Mouse (Mus musculus): ENCODE data around the gene Polr2e.

The Polr2e gene

GRCm38 (mm10) chr10:80039559-80039979 lies at the start of gene Polr2e:
Polr2e (minus strand) TSS chr10:80039795.
- in situ Hi-C loops (cut with MboI, MseI): no loop called here

DNA sequence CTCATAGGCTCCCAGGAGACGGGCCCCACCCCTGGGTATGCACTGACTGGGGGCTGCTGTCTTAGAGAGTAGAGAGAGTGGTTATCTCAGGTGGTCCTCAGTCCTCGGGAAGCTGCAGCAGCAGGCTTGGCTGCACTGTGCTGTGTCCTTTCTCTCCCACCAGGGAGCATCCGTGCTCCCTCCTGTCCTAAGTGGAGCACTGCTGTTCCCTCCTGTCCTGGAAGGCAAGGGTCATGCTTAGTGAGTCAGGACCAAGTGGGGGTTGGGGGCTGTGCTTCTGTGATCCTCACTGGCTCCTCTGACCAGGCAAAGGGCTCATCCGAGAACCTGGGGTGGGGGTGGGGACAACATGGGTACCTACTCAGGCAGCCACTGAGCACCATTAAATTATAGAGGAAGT lies 49.6 kb upstream of the Polr2e start:
- in situ Hi-C loops (cut with MboI, MseI): no loop called here

- in situ Hi-C loops (cut with MboI, MseI): no loop called here
Observed at GRCm38 (mm10) chr10:80087483-80087882, 47.9 kb upstream of the Polr2e start.

- in situ Hi-C loops (cut with MboI, MseI): no loop called here
Observed at GRCm38 (mm10) chr10:80086847-80087246, 47.3 kb upstream of the Polr2e start.

GRCm38 (mm10) chr10:80084817-80085487 lies 45.4 kb upstream of the Polr2e start:
- in situ Hi-C loops (cut with MboI, MseI): no loop called here

GRCm38 (mm10) chr10:80081075-80081474 lies 41.5 kb upstream of the Polr2e start:
- in situ Hi-C loops (cut with MboI, MseI): no loop called here

GRCm38 (mm10) chr10:80080396-80081070 lies 40.9 kb upstream of the Polr2e start:
- in situ Hi-C loops (cut with MboI, MseI): no loop called here

DNA sequence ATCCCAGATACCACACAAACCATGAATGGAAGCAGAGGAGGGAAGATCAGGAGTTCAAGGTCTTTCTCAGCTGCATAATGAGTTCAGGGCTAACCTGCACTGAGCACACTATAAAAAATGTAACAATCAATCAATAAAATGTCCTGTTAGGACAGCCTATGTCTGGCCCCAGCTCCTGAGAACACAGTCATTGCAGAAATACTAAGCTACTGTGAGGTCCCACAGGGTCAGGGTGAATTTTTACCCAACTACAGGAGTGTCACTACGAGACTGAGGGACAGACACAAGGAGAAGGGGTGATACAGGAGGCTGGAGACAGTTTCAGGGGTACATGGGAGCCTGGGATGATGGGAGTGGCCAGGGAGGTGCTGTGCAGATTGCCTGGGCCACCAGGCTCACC lies 38.8 kb upstream of the Polr2e start:
- in situ Hi-C loops (cut with MboI, MseI): no loop called here

DNA sequence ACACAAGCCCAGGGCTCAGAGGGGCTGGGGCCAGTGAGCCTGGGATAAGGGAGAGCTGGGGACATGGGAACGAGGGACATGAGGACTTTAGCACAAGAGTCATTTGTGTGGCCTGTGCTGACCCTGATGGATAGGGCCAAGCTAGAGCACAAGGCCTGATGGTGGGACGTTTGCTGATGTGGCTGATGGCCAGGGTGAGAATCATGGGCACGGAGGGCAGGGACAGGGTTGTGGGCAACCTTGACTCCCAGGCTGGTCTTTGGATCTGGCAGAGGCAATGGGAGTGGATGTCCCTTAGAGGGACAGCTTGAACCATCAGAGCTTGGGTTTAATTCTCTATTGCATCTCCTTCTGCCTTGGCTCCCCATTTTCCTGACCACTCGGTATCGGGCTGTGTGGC lies 37.7 kb upstream of the Polr2e start:
- in situ Hi-C loops (cut with MboI, MseI): no loop called here

DNA sequence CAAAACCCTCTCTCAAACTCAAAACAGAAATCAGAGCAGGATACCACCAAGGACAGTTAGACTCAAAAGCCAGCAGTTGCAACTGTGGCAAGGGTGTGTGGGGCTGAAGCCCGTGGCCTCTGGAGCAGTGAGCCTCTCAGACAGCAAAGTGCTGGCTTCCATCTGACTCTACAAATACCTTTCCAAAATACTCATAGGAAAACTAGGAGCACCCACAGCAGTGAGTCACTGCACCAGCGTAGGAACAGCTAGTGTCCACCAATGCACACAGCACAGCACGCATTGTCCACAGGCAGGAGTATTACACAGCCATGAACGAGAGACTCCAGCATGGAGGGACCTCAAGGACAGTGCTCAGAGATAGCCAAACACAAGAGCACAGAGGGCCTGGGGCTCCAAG lies 36.8 kb upstream of the Polr2e start:
- in situ Hi-C loops (cut with MboI, MseI): no loop called here

DNA sequence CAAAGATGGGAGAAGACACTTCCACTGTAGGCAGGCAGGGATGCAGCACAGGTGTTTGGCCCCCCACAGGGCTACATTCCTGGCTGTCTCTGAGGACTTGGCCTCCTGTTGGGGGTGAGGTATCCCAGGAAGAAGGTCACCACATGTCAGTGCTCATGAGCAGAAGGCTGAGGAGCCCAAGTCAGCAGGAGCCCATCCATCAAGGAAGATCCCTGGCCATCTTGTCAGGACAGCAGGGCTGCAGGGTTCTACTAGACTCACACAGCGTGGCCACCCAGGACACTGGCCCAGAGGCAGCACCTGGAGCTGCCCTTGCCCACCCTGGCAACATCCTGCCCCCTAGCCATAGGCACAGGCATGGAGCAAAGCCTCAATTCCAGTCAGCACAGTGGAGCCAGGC lies 36.3 kb upstream of the Polr2e start:
- in situ Hi-C loops (cut with MboI, MseI): no loop called here

- in situ Hi-C loops (cut with MboI, MseI): no loop called here
Observed at GRCm38 (mm10) chr10:80074813-80075601, 35.4 kb upstream of the Polr2e start.

- in situ Hi-C loops (cut with MboI, MseI): no loop called here
Observed at GRCm38 (mm10) chr10:80072623-80073489, 33.3 kb upstream of the Polr2e start.

GRCm38 (mm10) chr10:80071516-80071900 lies 31.9 kb upstream of the Polr2e start:
- in situ Hi-C loops (cut with MboI, MseI): no loop called here

DNA sequence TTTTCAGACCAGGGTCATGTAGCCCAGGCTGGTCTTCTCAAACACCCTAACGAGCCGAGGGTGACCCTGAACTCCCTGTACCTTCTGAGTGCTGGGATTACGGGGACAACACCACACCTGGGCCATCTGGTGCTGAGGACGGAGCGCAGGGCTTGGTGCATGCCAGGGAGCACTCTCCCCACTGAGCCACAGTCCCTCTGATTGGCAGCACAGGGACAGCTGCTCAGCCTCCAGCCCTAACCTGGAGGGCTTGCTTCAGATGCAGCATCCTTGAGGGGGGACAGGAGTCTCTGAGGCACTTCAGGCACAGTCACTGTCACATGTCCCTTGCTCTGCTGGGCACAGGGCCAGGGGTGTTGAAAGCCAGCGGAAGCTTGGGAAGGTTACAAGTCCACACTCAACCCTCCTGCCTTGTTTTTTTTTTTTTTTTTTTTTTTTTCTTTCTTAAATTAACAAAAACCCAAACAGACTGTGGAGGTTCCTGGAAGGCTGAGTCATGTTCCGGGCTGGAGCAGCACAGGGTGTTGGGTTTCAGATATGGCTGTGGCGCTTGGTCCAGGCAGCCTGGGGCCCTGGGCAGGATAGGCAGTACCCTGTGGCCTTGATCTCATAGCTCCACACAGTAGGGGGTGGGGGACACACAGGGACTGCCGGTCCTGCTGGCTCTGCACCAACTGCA lies 31.4 kb upstream of the Polr2e start:
- in situ Hi-C loops (cut with MboI, MseI): no loop called here

GRCm38 (mm10) chr10:80069948-80070450 lies 30.4 kb upstream of the Polr2e start:
- in situ Hi-C loops (cut with MboI, MseI): no loop called here

- in situ Hi-C loops (cut with MboI, MseI): no loop called here
Observed at GRCm38 (mm10) chr10:80069251-80069650, 29.7 kb upstream of the Polr2e start.

- in situ Hi-C loops (cut with MboI, MseI): no loop called here
Observed at GRCm38 (mm10) chr10:80063877-80064650, 24.5 kb upstream of the Polr2e start.

GRCm38 (mm10) chr10:80063104-80063503 lies 23.5 kb upstream of the Polr2e start:
- in situ Hi-C loops (cut with MboI, MseI): no loop called here

DNA sequence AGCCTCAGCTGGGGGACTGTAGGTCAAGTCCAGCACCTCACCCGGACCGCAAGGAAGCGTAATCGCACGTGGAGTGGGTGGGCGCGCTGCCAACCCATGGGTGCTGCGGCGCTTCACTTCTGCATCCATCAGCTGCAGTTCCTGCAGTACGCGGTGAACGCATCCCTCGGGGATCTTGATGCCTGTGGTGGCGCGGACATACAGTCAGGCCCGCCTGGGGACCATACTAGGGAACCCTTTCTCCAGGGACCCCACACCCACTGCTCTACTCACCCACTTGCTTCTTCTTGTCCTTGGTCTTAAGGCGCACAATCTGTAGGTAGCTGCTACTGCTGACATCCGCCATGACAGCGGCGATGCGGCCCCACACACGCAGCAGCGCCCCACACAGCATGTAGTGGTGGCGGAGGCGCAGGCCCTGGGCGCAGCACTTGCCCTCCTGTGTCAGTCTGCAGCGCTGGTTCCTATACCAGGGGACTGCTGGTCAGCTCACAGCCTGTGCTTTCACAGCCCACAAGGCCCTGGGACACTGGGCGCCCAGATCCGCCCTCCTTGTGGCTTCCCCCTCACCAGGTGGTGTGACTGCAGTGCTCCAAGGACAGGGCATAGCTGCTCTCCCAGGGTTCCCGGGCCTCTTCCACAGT lies 18.2 kb upstream of the Polr2e start:
- in situ Hi-C loops (cut with MboI, MseI): no loop called here
